Mouse (Mus musculus) cortical plate, adult 2 months (tissue): ENCODE results near the gene Six6. TPM values are rescaled to one million over a fixed set of nuclear protein-coding genes. Genes with fewer than 3 reads are reported as not detected.

Source experiments
- H3K27ac ChIP-seq: fragments of 200-500 bp; 2 replicates; pipeline ENCODE4 v1.5.1; 2012; ENCODE audit warnings: low read length, control low read depth, inconsistent platforms; ENCODE audit not compliant: insufficient read depth
- H3K4me1 ChIP-seq: fragments of 200-500 bp; 2 replicates; pipeline ENCODE4 v1.6.1; 2011; ENCODE audit warnings: low read length; ENCODE audit not compliant: control insufficient read depth, insufficient read depth
- H3K4me3 ChIP-seq: fragments of 200-500 bp; 2 replicates; pipeline ENCODE4 v1.5.1; 2011; ENCODE audit warnings: mild to moderate bottlenecking, low read length, control low read depth; ENCODE audit not compliant: insufficient read depth
- CTCF ChIP-seq: fragments of 200-500 bp; IDR thresholded peaks from 2 replicates; pipeline ENCODE4 v1.5.1; 2011; ENCODE audit warnings: mild to moderate bottlenecking, control low read depth, low read length; ENCODE audit not compliant: insufficient read depth; ENCODE audit errors: extremely low read depth
- POLR2A ChIP-seq: fragments of 200-500 bp; IDR thresholded peaks from 2 replicates; pipeline ENCODE4 v1.6.1; 2011; ENCODE audit warnings: mild to moderate bottlenecking, low read length, control low read depth; ENCODE audit not compliant: insufficient read depth; ENCODE audit errors: extremely low read depth
- polyA plus RNA-seq: library from polyadenylated mRNA; depleted of rRNA; stranded (reverse); fragments of >200 nt; gene quantifications from 2 replicates; pipeline ENCODE4 v1.2.3, GENCODE M21; 2012

Gene Six6
- polyA plus RNA-seq, 1 experiment: not detected

DNA sequence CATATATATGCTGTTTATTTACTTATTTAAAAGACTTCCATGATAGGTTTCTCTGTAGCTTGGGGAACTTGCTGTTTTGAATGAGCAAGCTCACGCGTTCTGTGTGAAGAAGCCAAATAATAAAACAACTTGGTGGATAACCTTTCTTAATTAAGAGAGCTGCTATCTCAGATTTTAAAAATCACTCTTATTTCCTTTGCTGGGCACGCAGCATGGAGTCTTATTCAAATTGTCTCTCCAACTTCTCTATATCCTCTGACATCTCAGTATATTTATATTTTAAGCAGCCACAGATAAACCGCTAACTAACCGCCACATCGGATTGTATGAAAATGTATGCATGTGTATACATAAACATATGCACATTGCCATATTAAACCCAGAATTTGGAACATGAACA is 2.5 kb downstream of the Six6 start:
- Histone ChIP-seq H3K27ac (no peak overlapping the region), H3K4me1 (no peaks in the 10 kb centered on the region), H3K4me3 (no peak overlapping the region)
- TF ChIP-seq POLR2A: no peak
- no peak for TF ChIP-seq CTCF

DNA sequence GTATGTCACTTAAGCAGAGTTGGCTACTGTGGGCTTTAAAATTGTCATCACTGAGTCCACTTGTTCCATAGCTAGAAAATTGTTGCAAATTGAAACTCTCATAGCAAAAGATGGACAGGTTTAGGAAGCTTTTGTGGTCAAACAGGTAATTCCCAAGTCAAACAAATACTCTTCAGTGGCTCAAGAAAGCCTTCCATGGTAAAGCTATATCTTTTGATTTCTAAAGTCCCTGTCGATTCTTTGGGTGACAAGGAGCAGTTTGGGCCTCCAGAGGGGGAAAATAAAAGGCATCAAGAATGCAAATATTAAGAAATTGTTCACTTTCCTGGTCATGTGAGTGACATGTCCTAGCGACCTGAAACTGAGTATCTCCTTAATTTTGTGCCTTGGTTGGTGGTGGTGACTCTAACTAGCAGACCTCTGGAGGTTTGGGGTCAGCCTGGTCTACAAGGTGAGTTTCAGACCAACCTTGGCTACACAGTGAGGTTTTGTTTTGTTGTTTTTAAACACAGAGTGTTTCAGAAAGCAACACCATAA is 4.0 kb downstream of the Six6 start:
- TF ChIP-seq POLR2A (no peak), CTCF (no peak)
- H3K4me3 ChIP-seq: no peak overlapping the region
- H3K27ac ChIP-seq: no peak overlapping the region
- no peaks in the 10 kb centered on the region for H3K4me1 ChIP-seq

DNA sequence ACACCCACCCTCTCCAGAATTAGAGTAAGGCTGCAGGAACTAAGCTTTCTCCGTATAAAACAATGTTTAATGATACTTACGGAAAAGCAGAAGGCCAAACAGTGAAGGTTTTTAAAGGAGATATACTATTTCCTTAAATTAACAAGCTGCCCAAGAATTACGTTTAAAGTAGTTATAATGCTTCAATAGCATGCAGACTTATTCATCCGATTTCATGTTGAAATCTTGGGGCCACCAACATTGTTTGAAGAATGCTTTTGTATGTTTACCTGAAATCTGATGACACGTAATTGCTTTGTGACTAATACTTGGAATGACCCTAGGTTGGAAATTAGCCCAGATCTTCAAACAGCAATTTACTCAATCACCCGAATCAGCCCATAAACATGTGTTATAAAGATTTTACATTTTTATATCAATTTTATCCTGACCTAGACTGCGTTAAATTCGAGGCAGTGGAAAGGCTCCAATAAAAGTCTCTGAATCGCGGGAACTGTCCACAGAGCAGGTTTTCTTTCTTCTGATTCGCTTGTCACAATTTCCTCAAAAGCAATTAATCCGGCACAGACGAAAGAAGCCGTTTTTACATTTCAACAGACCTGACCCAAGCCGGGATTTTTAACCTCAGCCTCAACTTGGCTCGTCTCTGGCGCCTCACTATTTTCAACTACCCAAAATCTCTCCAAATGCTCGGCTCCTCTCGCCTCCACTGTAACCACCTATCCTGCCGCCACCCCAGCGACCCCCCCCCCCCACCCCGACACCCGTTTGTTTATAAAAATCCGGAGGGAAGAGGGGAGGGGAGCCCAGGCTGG is 4.9 kb downstream of the Six6 start:
- H3K4me1 ChIP-seq: no peaks in the 10 kb centered on the region
- no peak overlapping the region for H3K27ac ChIP-seq
- no peak for TF ChIP-seq POLR2A
- no peak for TF ChIP-seq CTCF
- no peak overlapping the region for H3K4me3 ChIP-seq

DNA sequence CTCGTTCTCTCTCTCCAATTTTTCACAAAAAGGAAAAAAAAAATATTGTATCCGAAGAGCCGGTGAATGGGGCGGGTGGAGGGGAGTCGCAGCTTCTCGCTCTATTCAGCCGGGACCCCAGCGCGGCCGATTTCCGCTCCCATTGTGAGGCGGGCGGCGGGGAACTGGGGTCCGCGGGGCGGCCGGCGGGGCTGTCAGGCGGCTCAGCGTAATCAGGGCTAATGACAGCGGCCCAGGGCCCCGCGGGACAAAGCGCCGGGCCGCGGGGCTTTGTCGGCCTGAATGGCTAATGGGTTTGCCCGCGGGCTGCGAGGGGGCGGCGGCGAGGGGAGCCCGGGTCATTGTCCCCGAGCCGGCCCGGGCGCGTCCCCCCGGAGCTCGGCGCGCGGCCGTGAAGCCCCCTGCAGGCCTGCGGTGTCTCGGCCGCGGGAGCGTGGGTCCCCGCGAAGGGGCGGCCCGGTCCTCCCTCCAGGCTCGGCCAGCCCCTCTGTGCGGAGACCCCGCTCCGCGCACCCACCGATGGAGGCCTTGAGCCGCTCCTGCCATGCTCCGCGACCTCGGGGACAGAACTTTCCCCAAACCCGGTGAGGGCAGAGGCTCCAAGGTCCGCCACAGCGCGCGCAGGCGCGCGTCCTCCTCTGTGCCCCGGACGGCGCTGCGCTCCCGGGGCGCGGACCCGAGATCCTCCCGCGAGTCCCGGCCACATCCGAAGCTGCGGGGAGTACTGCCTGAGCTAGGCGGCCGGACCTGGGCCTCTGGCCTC is 5.8 kb downstream of the Six6 start:
- H3K27ac ChIP-seq: no peak overlapping the region
- H3K4me1 ChIP-seq: no peaks in the 10 kb centered on the region
- H3K4me3 ChIP-seq: no peak overlapping the region
- TF ChIP-seq POLR2A: no peak
- no peak for TF ChIP-seq CTCF

DNA sequence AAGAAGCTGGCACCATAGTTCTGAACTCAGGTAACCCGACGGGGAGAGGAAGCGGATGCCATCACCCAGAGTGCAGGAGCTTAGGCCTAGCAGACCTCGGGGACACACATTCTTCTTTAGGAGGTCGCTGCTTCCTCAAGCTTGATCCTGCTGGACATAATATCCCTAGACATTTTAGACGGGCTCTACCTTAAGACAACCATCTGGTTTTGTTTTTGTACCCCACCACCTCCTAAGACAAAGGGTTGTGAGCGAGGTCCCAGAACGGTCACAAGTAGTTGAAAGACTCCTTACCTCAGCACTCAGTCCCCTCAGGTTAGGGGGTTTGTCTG is 6.3 kb downstream of the Six6 start:
- Histone ChIP-seq H3K27ac (no peak overlapping the region), H3K4me1 (no peaks in the 10 kb centered on the region), H3K4me3 (no peak overlapping the region)
- TF ChIP-seq POLR2A (no peak), CTCF (no peak)

DNA sequence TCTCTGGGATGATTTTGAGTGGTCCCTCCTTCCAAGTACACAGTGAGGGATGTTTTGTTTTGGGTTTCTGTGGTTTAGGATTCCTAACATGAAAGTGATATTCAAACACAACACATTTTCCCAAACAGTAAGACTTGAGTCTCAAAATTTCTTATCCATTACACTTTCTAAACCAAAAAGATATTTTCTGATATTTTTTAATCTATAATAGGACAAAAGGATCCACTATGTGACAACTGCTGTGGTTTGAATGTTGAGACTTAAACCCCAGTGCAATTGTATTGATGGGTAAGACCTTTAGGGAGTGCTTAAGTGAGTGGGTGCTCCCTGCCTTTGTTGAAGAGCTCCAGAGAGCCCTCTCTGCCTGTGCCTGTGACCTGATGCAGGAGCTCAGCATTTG is 7.1 kb downstream of the Six6 start:
- Histone ChIP-seq H3K4me3 (no peak overlapping the region), H3K27ac (no peak overlapping the region), H3K4me1 (no peaks in the 10 kb centered on the region)
- TF ChIP-seq POLR2A (no peak), CTCF (no peak)

DNA sequence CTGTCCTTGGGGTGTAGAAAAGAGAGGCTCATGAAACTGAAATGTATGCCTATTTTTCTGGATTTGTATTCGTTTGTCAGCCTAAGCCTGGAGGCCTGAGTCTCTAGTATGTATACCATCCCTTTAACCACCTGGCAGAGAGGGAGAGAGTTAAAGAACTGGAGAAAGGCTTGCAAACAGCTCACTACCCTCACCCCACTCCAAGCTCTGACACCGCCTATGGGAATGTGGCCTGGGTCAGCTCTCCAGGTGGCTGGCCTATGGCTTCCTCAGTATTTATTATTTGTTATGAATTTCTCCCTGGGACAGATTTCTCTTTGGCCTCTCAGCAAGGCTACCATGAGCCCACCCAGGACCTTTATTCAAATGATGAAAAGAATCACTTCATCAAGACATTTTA is 7.6 kb downstream of the Six6 start:
- H3K4me3 ChIP-seq: no peak overlapping the region
- TF ChIP-seq POLR2A: no peak
- TF ChIP-seq CTCF: no peak

DNA sequence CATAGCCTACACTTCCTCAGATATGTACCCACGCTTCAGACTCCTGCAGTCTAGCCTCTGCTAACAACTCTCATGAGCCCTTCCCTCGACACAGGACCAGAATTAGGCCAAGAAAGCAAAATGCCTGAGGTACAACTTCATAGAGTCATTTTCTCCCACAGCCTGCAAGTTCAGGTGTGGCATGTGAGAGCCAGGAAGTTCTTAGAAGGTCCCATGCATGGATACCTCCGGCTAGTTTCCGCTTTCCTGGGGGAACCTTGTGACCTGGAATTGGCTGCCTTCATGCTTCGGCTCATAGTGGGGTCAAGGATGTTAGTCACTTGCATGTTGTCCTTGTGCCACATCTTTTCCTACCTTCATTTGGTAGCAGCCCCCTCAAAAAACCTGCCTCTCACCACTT is 13.4 kb downstream of the Six6 start:
- no peak for TF ChIP-seq CTCF
- TF ChIP-seq POLR2A: no peak
- H3K4me3 ChIP-seq: no peak overlapping the region
- H3K4me1 ChIP-seq: no peaks in the 10 kb centered on the region
- H3K27ac ChIP-seq: no peak overlapping the region

More for the DNA sequence above, 7.6 kb downstream of the Six6 start:
- Histone ChIP-seq H3K27ac (no peak overlapping the region), H3K4me1 (no peaks in the 10 kb centered on the region)

DNA sequence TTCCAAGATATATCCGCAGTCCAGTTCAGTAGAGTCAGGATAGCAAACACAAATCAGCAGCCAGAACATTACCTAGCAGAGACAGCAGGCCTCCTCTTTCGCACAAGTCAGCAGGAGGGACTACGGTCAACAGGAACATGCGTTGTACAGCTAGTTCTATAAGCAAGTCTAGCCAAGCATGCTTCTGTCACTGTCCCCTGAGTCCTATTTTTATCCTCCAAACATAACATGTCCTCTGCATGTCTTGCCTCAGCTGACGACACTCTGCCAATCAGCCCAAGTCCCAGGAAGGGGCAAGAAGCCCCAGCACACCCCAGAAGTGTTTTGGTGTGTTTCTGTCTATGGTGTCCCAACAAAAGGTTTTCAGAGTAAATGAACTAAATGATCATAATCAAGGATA is 14.2 kb downstream of the Six6 start:
- Histone ChIP-seq H3K27ac (no peak overlapping the region), H3K4me1 (no peaks in the 10 kb centered on the region), H3K4me3 (no peak overlapping the region)
- TF ChIP-seq POLR2A (no peak), CTCF (no peak)

DNA sequence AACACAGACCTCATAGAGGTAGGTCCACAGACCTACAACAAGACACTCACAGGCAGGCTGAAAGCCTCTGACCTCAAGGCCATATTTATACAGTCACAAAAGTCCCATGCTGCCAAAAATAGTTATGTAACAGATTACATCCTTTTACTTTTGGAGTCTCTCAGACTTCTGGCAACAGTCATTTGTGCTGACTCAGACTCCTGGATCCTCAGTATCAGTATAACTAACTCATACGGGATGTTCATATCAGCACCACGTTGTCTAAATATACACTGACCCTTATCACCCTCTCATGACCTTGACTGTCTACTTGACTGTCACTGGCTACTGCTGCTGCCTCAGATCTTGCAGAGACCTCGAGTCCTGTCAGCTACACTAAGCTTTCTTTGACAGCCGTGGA is 15.2 kb downstream of the Six6 start:
- no peak overlapping the region for H3K27ac ChIP-seq
- TF ChIP-seq CTCF (no peak), POLR2A (no peak)

DNA sequence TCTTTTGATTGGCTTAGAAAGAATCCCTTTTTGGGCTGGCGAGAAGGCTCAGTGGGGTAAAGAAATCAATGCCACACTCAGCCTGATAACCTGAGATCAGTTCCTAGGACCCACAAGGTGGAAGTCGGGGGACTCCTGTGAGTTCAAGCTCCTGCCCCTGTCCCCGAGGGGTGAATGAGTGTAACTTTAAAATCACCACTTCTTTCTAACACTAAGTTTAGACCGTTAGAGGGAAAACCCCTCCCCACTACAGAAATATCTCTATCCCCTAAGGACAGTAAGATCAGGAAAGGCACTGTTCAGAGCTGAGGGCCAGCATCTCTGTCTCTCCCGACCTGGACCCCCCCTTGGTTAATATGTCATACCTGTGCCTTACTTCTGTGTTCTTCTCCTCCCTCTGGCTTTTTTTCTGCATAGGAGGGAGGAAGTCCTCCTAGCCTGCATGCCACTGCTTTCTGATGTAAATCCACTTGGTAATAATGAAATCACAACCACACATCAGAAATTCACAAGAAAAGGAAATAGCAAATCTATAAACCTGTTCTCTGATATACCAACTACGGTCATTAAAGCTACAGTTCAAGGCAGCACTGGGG is 18.2 kb downstream of the Six6 start:
- no peak overlapping the region for H3K27ac ChIP-seq
- TF ChIP-seq POLR2A: no peak
- TF ChIP-seq CTCF: no peak
- H3K4me3 ChIP-seq: no peak overlapping the region

More for the DNA sequence above, 15.2 kb downstream of the Six6 start:
- H3K4me3 ChIP-seq: no peak overlapping the region
- no peaks in the 10 kb centered on the region for H3K4me1 ChIP-seq

More for the DNA sequence above, 18.2 kb downstream of the Six6 start:
- no peaks in the 10 kb centered on the region for H3K4me1 ChIP-seq
